Mouse (Mus musculus) stomach, embryonic 15.5 days (tissue): ENCODE measurements around the gene Poldip2. TPM values are rescaled to one million over a fixed set of nuclear protein-coding genes. Genes with fewer than 3 reads are reported as not detected.

ENCODE experiments used
- ATAC-seq: fragments of 200-750 bp; cut with Nextera tagmentation; 2 replicates; pipeline ENCODE4 v1.8.0; 2017; ENCODE audit warnings: low read depth, moderate number of reproducible peaks, moderate TSS enrichment; ENCODE audit not compliant: insufficient read depth, low FRiP score
- H3K27ac ChIP-seq: fragments of 300-500 bp; sonication (generic); 2 replicates; pipeline ENCODE4 v1.5.1; 2015; ENCODE audit warnings: mild to moderate bottlenecking, inconsistent platforms
- H3K27me3 ChIP-seq: fragments of 300-500 bp; sonication (generic); replicated peaks from 2 replicates; pipeline ENCODE4 v1.6.1; 2015; ENCODE audit warnings: inconsistent platforms
- H3K36me3 ChIP-seq: fragments of 300-500 bp; sonication (generic); 2 replicates; pipeline ENCODE4 v1.6.1; 2015; ENCODE audit warnings: inconsistent platforms
- H3K4me1 ChIP-seq: fragments of 300-500 bp; sonication (generic); 2 replicates; pipeline ENCODE4 v1.6.1; 2015; ENCODE audit warnings: inconsistent platforms
- H3K4me2 ChIP-seq: fragments of 300-500 bp; sonication (generic); 2 replicates; pipeline ENCODE4 v1.6.1; 2015; ENCODE audit warnings: mild to moderate bottlenecking, inconsistent platforms
- H3K4me3 ChIP-seq: fragments of 300-500 bp; sonication (generic); replicated peaks from 2 replicates; pipeline ENCODE4 v1.5.1; 2015; ENCODE audit warnings: inconsistent platforms
- H3K9ac ChIP-seq: fragments of 300-500 bp; sonication (generic); 2 replicates; pipeline ENCODE4 v1.6.1; 2015; ENCODE audit warnings: inconsistent platforms
- H3K9me3 ChIP-seq: fragments of 300-500 bp; sonication (generic); 2 replicates; pipeline ENCODE4 v1.6.1; 2016; ENCODE audit warnings: inconsistent platforms
- whole genome bisulfite sequencing: fragments of 180-500 bp; shearing (Covaris S2); methylation state at CpG from one replicate; pipeline ENCODE4 v1.1.7; 2015; 5-methylcytosine and 5-hydroxymethylcytosine counted together
- polyA plus RNA-seq: library from polyadenylated mRNA; unstranded; fragments of >200 nt; fragmentation: Nextera tagmentation; extraction: Ambion mirVana; gene quantifications from 2 replicates; pipeline ENCODE4 v1.2.1, GENCODE M21; 2015

Poldip2 gene
- polyA plus RNA-seq, 1 experiment from 2014 or later, result 131 TPM

GRCm38 (mm10) chr11:78483639-78484038 lies 28.4 kb upstream of the Poldip2 start:
- H3K4me1 ChIP-seq, result no peaks in the 10 kb centered on the region
- no peak overlapping the region for H3K4me3 ChIP-seq
- H3K9ac ChIP-seq, result no peak overlapping the region
- no peak overlapping the region for H3K27ac ChIP-seq
- peaks cover 25% of the 10 kb centered on the region for H3K27me3 ChIP-seq
- H3K36me3 ChIP-seq, result no peaks in the 10 kb centered on the region
- H3K4me2 ChIP-seq, result no peak overlapping the region
- H3K9me3 ChIP-seq, result no peaks in the 10 kb centered on the region
- ATAC-seq, result no peak
- 56% methylated on average over 7 of the region's 7 CpGs for WGBS

- no peak overlapping the region for H3K4me2 ChIP-seq
- H3K9ac ChIP-seq, result no peak overlapping the region
- 3% methylated on average over 8 of the region's 8 CpGs for WGBS
- 0 out of 2 replicates have a peak, but pooled peaks cover 7% of the 10 kb centered on the region for H3K4me1 ChIP-seq
- no peak for ATAC-seq
- no peaks in the 10 kb centered on the region for H3K36me3 ChIP-seq
- H3K27me3 ChIP-seq, result peaks cover 56% of the 10 kb centered on the region
- no peak overlapping the region for H3K4me3 ChIP-seq
- H3K27ac ChIP-seq, result no peak overlapping the region
- H3K9me3 ChIP-seq, result no peaks in the 10 kb centered on the region
Observed at GRCm38 (mm10) chr11:78488168-78488567, 23.8 kb upstream of the Poldip2 start.

GRCm38 (mm10) chr11:78490781-78491241 lies 21.2 kb upstream of the Poldip2 start:
- Histone ChIP-seq H3K27ac (no peak overlapping the region), H3K4me1 (0 out of 2 replicates have a peak, but pooled peaks cover 7% of the 10 kb centered on the region), H3K9ac (no peak overlapping the region), H3K4me3 (peak overlapping the region; percentile 21), H3K9me3 (no peaks in the 10 kb centered on the region), H3K27me3 (peaks cover 59% of the 10 kb centered on the region), H3K4me2 (peak overlapping the region; percentile 51), H3K36me3 (no peaks in the 10 kb centered on the region)
- ATAC-seq, result no peak
- 11% methylated on average over 44 of the region's 48 CpGs for WGBS

GRCm38 (mm10) chr11:78495904-78496303 lies 16.1 kb upstream of the Poldip2 start:
- H3K27ac ChIP-seq, result no peak overlapping the region
- no peak overlapping the region for H3K4me2 ChIP-seq
- H3K36me3 ChIP-seq, result no peaks in the 10 kb centered on the region
- WGBS, result 6% methylated on average over 6 of the region's 6 CpGs
- H3K4me1 ChIP-seq, result peaks cover 17% of the 10 kb centered on the region
- peaks cover 45% of the 10 kb centered on the region for H3K27me3 ChIP-seq
- no peaks in the 10 kb centered on the region for H3K9me3 ChIP-seq
- no peak overlapping the region for H3K4me3 ChIP-seq
- no peak for ATAC-seq
- H3K9ac ChIP-seq, result no peak overlapping the region

- H3K4me2 ChIP-seq, result peak overlapping the region; percentile 97
- no peak overlapping the region for H3K27ac ChIP-seq
- no peak overlapping the region for H3K9ac ChIP-seq
- under 1% methylated on average over 44 of the region's 44 CpGs for WGBS
- peaks cover 35% of the 10 kb centered on the region for H3K27me3 ChIP-seq
- H3K4me1 ChIP-seq, result peaks cover 14% of the 10 kb centered on the region
- ATAC-seq, result no peak; the same call in 1 of the 2 replicates
- H3K9me3 ChIP-seq, result no peaks in the 10 kb centered on the region
- H3K36me3 ChIP-seq, result no peaks in the 10 kb centered on the region
- H3K4me3 ChIP-seq, result peak overlapping the region; percentile 52
Observed at GRCm38 (mm10) chr11:78497071-78497541, 14.9 kb upstream of the Poldip2 start.

GRCm38 (mm10) chr11:78497544-78498522 lies 14.2 kb upstream of the Poldip2 start, which contains the start of gene Sarm1:
Gene Sarm1, minus strand, starts transcription at chr11:78497754.
- Histone ChIP-seq H3K36me3 (no peaks in the 10 kb centered on the region), H3K4me1 (peaks cover 14% of the 10 kb centered on the region), H3K9me3 (no peaks in the 10 kb centered on the region), H3K27ac (no peak within 1 kb of the TSS), H3K4me3 (peak within 1 kb of the TSS; percentile 52), H3K9ac (no peak within 1 kb of the TSS), H3K4me2 (peak within 1 kb of the TSS; percentile 97), H3K27me3 (peaks cover 35% of the 10 kb centered on the region)
- WGBS, result 3% methylated on average over 36 of the region's 36 CpGs
- peak; percentile 93 for ATAC-seq

- Histone ChIP-seq H3K9me3 (no peaks in the 10 kb centered on the region), H3K36me3 (no peaks in the 10 kb centered on the region), H3K27ac (no peak within 1 kb of the TSS), H3K4me2 (peak within 1 kb of the TSS; percentile 97), H3K27me3 (peaks cover 35% of the 10 kb centered on the region), H3K4me1 (peaks cover 14% of the 10 kb centered on the region), H3K4me3 (peak within 1 kb of the TSS; percentile 52), H3K9ac (no peak within 1 kb of the TSS)
- ATAC-seq, result no peak
- 55% methylated on average over 7 of the region's 7 CpGs for WGBS
Observed at GRCm38 (mm10) chr11:78499004-78499403, 13.0 kb upstream of the Poldip2 start, which contains the start of gene Vtn. Gene Vtn, plus strand, starts transcription at chr11:78499091.

GRCm38 (mm10) chr11:78499543-78499942 lies 12.4 kb upstream of the Poldip2 start:
- WGBS, result 38% methylated on average over 16 of the region's 16 CpGs
- H3K27me3 ChIP-seq, result peaks cover 35% of the 10 kb centered on the region
- H3K36me3 ChIP-seq, result no peaks in the 10 kb centered on the region
- no peaks in the 10 kb centered on the region for H3K9me3 ChIP-seq
- H3K9ac ChIP-seq, result no peak overlapping the region
- ATAC-seq, result no peak
- peak overlapping the region; percentile 11; the same call in 1 of the 2 replicates for H3K4me3 ChIP-seq
- H3K4me2 ChIP-seq, result peak overlapping the region; percentile 10; the same call in 1 of the 2 replicates
- peaks cover 14% of the 10 kb centered on the region for H3K4me1 ChIP-seq
- H3K27ac ChIP-seq, result no peak overlapping the region

- Histone ChIP-seq H3K4me1 (peaks cover 14% of the 10 kb centered on the region), H3K36me3 (no peaks in the 10 kb centered on the region), H3K4me3 (no peak overlapping the region), H3K9me3 (no peaks in the 10 kb centered on the region), H3K4me2 (peak overlapping the region; percentile 3; the same call in 1 of the 2 replicates), H3K27ac (no peak overlapping the region), H3K27me3 (peaks cover 29% of the 10 kb centered on the region), H3K9ac (no peak overlapping the region)
- 54% methylated on average over 9 of the region's 9 CpGs for WGBS
- no peak for ATAC-seq
Observed at GRCm38 (mm10) chr11:78500623-78501202, 11.3 kb upstream of the Poldip2 start.

- no peak overlapping the region for H3K4me2 ChIP-seq
Observed at GRCm38 (mm10) chr11:78501529-78501928, 10.5 kb upstream of the Poldip2 start.

GRCm38 (mm10) chr11:78502909-78503650 lies 8.9 kb upstream of the Poldip2 start, which contains the start of gene Sebox:
Gene Sebox, plus strand, starts transcription at chr11:78503447.
- H3K4me3 ChIP-seq, result no peak within 1 kb of the TSS
- ATAC-seq, result no peak
- 69% methylated on average over 7 of the region's 7 CpGs for WGBS
- H3K9me3 ChIP-seq, result no peaks in the 10 kb centered on the region
- no peak within 1 kb of the TSS for H3K9ac ChIP-seq
- H3K4me2 ChIP-seq, result no peak within 1 kb of the TSS
- no peak within 1 kb of the TSS for H3K27ac ChIP-seq
- H3K27me3 ChIP-seq, result peaks cover 13% of the 10 kb centered on the region; the same call in 1 of the 2 replicates
- peaks cover 4% of the 10 kb centered on the region; the same call in 1 of the 2 replicates for H3K36me3 ChIP-seq
- H3K4me1 ChIP-seq, result 0 out of 2 replicates have a peak, but pooled peaks cover 3% of the 10 kb centered on the region

More at GRCm38 (mm10) chr11:78501529-78501928, 10.5 kb upstream of the Poldip2 start:
- Histone ChIP-seq H3K9me3 (no peaks in the 10 kb centered on the region), H3K27me3 (peaks cover 21% of the 10 kb centered on the region), H3K4me3 (no peak overlapping the region), H3K36me3 (no peaks in the 10 kb centered on the region), H3K9ac (no peak overlapping the region), H3K27ac (no peak overlapping the region), H3K4me1 (peaks cover 14% of the 10 kb centered on the region)
- no peak for ATAC-seq
- 64% methylated on average over 20 of the region's 20 CpGs for WGBS
